Mouse (Mus musculus): ENCODE measurements around the gene Tmem254c. TPM values are rescaled to one million over a fixed set of nuclear protein-coding genes. Genes with fewer than 3 reads are reported as not detected.
A peak's percentile ranks its signal among the peaks of the same experiment; 100 is the strongest.
"Not testable (repeated sequence)": the region's sequence is repeated elsewhere in the genome, so short reads cannot be mapped to it uniquely, and the experiment has no call there.

The Tmem254c gene
- 17.8 and 29.5 TPM in 2 replicates for polyA plus RNA-seq (2015; fragmentation: Nextera tagmentation; extraction: Ambion mirVana)

DNA sequence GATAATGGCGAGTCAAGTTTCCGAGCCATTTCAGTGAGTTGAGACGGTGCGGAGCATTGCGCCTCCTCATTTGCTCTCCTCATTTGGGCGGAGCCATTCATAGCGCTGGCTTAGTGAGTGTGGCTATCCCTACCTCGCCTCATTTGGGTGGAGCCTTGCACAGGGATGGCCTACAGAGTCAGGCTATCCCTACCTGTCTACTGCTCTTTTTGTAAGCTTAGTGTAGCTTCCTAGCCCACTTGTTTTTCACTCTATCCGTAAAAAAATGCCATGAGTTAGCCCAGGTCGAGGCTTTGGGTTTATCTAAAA, at the start of gene Tmem254c:
Tmem254c (minus strand) TSS at position 31 of the 309 bp plus-strand sequence.
- WGBS, result no CpG with 5 or more reads among the region's 10 CpGs
- not testable (repeated sequence) for H3K4me3 ChIP-seq; H3K4me2 ChIP-seq; H3K27me3 ChIP-seq; H3K9ac ChIP-seq; H3K9me3 ChIP-seq; H3K36me3 ChIP-seq; H3K27ac ChIP-seq; H3K4me1 ChIP-seq (replicated peaks)
- ATAC-seq (ENCODE audit: low FRiP score), result peak; percentile 71; the same call in 1 of the 2 replicates

DNA sequence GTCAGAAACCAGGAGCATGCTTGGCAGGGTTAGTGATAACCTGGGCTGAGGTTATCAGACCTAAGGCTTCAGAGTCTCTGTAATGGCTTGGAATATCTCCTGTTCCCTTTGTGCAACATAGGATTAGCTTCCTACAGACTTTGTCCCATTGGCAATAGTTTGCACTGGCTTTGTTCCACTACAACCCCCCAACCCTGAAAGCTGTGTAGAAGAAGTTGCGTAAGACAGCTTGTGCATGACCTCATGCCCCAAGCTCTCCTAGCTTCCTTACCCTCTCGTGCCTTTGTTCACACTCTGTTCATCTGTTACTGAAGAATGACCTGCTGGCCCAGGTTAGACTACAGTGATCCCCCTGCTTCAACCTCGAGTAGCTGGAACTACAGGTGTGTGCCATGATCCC, 30.5 kb upstream of the Tmem254c start:
- H3K4me3 ChIP-seq; H3K4me1 ChIP-seq (replicated peaks); H3K9me3 ChIP-seq; H3K4me2 ChIP-seq; H3K36me3 ChIP-seq; ATAC-seq (ENCODE audit: low FRiP score); H3K27ac ChIP-seq; H3K27me3 ChIP-seq; H3K9ac ChIP-seq: not testable (repeated sequence)
- WGBS, result no CpG with 5 or more reads among the region's 3 CpGs

DNA sequence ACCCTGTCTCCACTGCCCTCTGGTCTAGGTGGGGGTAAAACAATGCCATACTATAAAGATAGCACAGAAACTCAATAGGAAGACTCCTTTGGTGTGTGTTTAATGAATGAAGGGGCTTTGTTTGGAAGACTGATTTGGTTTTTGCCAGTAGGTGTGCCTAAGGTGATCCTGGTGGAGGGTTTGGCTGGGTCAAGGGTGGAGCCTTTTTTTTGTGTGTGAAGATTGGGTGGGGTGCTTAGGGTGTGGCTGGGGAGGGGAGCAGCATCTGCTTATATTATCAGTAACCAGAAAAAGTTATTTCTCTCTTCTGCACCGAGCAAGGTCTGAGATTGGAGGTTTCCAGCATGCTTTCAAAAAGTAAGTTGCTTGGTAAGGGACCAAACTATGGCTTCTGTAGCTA, 14.8 kb upstream of the Tmem254c start, which contains the start of gene Cphx3:
Cphx3 (plus strand) TSS at position 301 of the 400 bp plus-strand sequence.
- H3K9me3 ChIP-seq; H3K27me3 ChIP-seq; H3K9ac ChIP-seq; ATAC-seq (ENCODE audit: low FRiP score); H3K4me1 ChIP-seq (replicated peaks); H3K4me3 ChIP-seq; H3K27ac ChIP-seq; H3K36me3 ChIP-seq; H3K4me2 ChIP-seq: not testable (repeated sequence)
- WGBS, result no CpG with 5 or more reads among the region's 1 CpGs

DNA sequence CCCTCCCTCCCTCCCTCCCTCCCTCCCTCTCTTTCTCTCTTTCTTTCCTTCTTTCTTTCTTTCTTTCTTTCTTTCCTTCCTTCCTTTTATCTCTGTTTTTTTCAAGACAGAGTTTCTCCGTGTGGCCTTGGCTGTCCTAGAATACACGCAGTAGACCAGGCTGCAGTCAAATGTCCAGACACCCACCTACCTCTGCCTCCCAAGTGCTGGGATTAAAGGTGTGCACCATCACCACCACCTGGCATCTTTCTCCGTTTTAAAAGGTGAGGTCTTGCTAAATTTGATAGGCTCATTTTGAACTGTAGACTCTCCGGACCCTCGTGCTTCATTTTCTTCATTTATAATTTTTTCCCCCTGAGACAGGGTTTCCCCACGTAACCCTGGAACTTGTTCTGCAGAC, 14.1 kb upstream of the Tmem254c start, which contains the start of gene Cphx2:
Cphx2 (plus strand) TSS at position 301 of the 400 bp plus-strand sequence.
- not testable (repeated sequence) for H3K9me3 ChIP-seq; H3K4me1 ChIP-seq (replicated peaks); ATAC-seq (ENCODE audit: low FRiP score); H3K9ac ChIP-seq; H3K27me3 ChIP-seq; H3K36me3 ChIP-seq; H3K4me3 ChIP-seq; H3K4me2 ChIP-seq; H3K27ac ChIP-seq
- no CpG with 5 or more reads among the region's 6 CpGs for WGBS

DNA sequence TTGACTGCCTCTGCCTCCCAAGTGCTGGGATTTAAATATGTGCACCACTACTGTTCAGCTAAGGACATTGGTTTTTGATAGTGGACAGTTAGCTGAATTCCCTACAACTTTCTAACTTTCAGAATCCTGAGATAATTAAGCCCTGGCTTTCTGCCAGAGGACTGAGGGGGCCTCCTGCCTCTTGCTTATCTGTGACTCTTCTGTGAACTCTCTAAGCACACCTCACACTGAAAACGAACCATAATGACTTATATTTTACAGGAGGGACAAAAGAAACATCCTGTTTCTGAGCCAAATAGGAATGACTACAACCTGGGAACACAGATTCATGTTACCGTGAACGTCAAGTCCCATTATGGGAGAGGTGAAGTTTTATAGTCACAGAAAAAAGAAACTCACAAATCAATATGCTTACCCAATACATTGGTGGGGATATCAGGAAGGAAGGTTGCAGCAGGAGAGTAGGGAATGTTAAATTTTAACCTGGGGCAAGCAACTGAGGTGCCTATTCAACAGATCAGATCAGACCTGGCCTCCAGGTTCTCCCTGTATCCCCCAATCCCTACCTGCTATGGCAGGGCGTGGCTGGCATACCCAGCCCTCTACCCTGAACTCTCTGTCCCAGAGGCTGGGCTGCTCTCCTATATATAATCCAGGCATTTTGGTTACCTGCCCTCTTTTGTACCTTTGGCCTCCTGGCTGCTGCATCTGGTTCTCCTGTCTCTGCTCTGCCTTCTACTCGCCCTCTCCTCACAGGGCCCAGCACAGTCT, 9.7 kb upstream of the Tmem254c start:
- not testable (repeated sequence) for H3K4me3 ChIP-seq; H3K4me1 ChIP-seq (replicated peaks); H3K27me3 ChIP-seq; ATAC-seq (ENCODE audit: low FRiP score); H3K9me3 ChIP-seq; H3K4me2 ChIP-seq; H3K36me3 ChIP-seq; H3K27ac ChIP-seq; H3K9ac ChIP-seq
- WGBS, result no CpG with 5 or more reads among the region's 5 CpGs

DNA sequence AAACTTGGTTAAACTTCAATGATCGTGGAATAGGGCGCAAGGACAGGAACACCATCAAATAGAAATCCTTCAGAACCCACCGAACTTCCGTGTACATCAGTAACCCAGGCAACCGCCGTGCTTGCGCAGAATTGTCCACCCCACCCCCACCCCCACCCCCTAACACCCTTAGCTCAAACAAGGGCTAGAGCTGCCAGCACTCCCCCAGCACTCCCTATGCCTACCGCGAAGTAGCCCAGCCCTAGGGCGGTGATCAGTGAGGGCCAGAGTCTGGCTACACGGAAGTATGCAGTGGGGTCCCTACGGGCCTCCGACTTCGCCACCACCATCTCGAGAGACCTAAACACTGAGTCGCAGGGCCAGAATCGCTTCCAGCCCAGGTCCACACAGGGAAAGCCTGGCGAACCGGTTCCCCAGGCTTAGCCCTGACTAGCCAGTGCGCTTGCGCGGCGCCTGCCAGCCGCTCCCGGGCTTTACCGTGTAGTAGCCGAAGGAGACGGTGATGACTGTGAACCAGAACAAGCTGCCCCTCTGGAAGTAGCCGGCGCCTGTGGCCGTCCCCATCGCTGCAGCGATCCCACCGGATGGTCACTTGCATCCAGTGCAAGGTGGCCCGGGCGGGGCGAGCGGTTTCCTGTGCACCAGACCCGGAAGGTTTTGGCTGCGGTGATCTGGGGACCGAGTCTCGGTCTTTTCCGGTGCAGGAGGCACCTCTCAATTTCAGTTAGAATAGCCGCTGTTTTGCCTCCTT, 406 bp downstream of the Tmem254c start:
- H3K9me3 ChIP-seq; H3K4me3 ChIP-seq; H3K4me2 ChIP-seq; H3K4me1 ChIP-seq (replicated peaks); H3K27ac ChIP-seq; H3K36me3 ChIP-seq; H3K9ac ChIP-seq; H3K27me3 ChIP-seq: not testable (repeated sequence)
- ATAC-seq (ENCODE audit: low FRiP score), result peak; percentile 88
- WGBS, result no CpG with 5 or more reads among the region's 44 CpGs

DNA sequence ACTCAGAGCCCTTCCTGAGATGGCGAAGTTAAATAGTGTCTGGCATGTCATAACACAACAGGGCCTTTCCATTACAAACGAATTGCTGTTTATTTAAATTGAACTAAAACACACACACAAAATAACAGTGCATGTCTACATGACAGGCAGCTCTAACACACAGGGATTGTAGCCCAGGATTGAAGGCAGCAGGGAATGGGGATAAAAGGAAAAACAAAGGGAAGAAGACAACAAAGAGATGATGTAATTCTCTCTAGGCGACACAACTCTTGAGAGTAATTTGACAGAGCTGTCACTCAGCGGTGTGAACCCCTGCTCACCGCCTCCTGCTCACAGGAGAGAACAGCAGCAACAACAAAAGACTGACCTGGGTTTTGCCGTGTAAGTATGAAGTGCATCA, 7.8 kb downstream of the Tmem254c start:
- not testable (repeated sequence) for H3K4me3 ChIP-seq; ATAC-seq (ENCODE audit: low FRiP score)
- WGBS, result no CpG with 5 or more reads among the region's 6 CpGs

DNA sequence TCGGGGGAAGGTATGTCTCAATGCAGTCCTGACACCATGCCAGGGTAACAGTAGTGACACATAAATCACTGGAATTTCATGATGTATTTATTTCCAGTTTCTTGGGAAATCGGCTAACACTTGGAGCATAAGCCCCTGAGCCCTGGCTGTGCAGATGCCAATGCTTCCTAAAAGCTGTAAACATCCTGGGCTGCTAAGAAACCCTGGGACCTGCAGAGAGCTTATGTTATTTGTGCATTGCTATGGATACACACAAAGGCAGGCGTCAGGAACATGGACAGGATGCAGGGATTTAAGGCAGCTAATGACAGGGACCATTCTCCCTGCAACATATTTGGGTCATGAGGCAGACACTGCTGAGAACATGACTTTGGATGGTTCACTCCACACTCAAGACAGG, 9.0 kb downstream of the Tmem254c start:
- WGBS, result no CpG with 5 or more reads among the region's 3 CpGs

More for the DNA sequence above, 7.8 kb downstream of the Tmem254c start:
- not testable (repeated sequence) for H3K9me3 ChIP-seq; H3K27me3 ChIP-seq; H3K9ac ChIP-seq; H3K27ac ChIP-seq; H3K4me2 ChIP-seq; H3K36me3 ChIP-seq; H3K4me1 ChIP-seq (replicated peaks)

DNA sequence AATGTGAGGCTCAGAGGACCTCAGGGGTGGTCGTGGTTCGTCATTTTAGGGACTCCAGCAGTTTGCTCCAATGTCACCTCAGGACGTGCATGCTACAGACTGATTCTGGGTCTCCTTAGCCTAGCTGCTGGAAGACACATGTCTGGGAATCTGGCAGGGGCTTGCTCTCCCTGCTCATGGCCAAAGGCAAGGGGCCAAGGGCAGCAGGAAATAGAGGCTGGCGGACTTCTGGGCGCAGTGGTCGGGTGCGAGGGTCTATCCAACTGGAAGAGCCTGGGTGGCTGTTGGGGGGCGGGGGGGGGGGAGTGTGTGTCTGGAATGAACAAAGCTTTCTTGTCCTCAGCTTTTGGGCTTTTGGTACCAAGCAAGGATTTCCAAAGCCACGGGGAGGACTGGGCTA, 18.4 kb downstream of the Tmem254c start:
- not testable (repeated sequence) for H3K9ac ChIP-seq; H3K27me3 ChIP-seq; ATAC-seq (ENCODE audit: low FRiP score); H3K4me1 ChIP-seq (replicated peaks); H3K4me3 ChIP-seq; H3K36me3 ChIP-seq; H3K4me2 ChIP-seq; H3K27ac ChIP-seq; H3K9me3 ChIP-seq
- no CpG with 5 or more reads among the region's 9 CpGs for WGBS

More for the DNA sequence above, 9.0 kb downstream of the Tmem254c start:
- ATAC-seq (ENCODE audit: low FRiP score); H3K4me3 ChIP-seq; H3K4me2 ChIP-seq; H3K27ac ChIP-seq; H3K36me3 ChIP-seq; H3K9me3 ChIP-seq; H3K9ac ChIP-seq; H3K27me3 ChIP-seq; H3K4me1 ChIP-seq (replicated peaks): not testable (repeated sequence)

DNA sequence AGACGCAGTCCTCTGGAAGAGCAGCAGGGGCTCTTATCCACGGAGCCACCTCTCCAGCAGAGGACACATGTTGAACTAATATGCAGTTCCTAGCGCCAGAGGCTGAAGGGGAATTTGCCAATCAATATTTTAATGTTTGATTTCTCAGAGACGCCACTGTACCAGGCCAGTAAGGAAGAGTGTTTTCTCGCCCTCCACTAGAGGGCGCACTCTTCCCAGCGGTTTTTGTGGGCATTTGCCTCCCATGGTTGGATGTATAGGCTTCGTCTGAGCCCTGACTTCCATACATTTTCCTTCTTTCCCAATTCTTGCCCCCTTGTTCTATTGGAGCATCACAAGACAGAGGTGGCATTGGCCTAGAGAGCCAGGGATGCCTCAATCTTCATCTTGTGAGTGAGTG, 20.1 kb downstream of the Tmem254c start:
- not testable (repeated sequence) for H3K27me3 ChIP-seq; H3K9me3 ChIP-seq; ATAC-seq (ENCODE audit: low FRiP score); H3K4me3 ChIP-seq; H3K4me1 ChIP-seq (replicated peaks); H3K9ac ChIP-seq; H3K4me2 ChIP-seq; H3K27ac ChIP-seq; H3K36me3 ChIP-seq
- WGBS, result no CpG with 5 or more reads among the region's 8 CpGs

DNA sequence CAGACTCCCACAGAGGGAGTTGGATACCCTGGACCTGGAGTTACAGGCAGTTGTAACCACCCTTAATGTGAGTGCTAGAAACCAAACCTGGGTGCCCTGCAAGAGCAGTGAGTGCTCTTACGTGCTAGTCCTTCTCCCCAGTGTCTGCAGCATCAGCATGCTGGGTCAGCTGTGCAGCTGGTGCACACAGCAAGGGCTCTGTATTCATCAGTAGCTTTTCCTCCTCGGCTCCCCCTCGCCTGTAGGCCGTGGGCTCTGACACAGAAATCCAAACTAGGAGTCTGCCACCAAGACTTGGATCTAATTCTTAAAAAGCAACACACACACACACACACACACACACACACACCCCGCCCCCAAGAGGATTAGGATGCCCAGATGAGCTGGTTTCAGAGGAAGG, 22.1 kb downstream of the Tmem254c start:
- H3K9ac ChIP-seq; H3K4me2 ChIP-seq; H3K4me3 ChIP-seq; H3K36me3 ChIP-seq; H3K27ac ChIP-seq; H3K27me3 ChIP-seq; H3K4me1 ChIP-seq (replicated peaks); H3K9me3 ChIP-seq; ATAC-seq (ENCODE audit: low FRiP score): not testable (repeated sequence)
- WGBS, result no CpG with 5 or more reads among the region's 5 CpGs

DNA sequence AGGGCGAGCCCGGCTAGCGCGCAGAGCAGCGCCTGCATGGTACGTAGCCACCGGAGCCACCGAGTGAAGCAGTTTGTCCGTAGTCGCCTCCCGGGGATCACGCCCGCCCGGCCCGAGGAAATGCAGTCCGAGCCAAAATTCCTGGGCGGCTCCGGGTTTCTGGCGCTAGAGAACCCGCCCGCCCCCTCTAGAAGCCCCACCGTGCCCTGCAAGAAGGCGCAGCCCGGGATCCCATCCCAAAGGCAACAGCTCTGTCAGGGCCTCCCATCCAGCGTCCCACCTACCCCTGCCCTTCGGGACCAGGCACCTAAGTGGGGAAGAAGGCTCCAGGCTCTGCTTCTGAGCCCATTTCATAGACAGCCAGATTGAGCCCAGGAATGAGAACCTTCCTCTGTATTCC, 24.5 kb downstream of the Tmem254c start, which contains the start of gene Gm9780:
Gm9780 (minus strand) TSS at position 101 of the 400 bp plus-strand sequence.
- not testable (repeated sequence) for ATAC-seq (ENCODE audit: low FRiP score); H3K4me2 ChIP-seq; H3K9ac ChIP-seq; H3K4me3 ChIP-seq; H3K4me1 ChIP-seq (replicated peaks); H3K9me3 ChIP-seq; H3K27ac ChIP-seq; H3K36me3 ChIP-seq; H3K27me3 ChIP-seq
- no CpG with 5 or more reads among the region's 26 CpGs for WGBS

DNA sequence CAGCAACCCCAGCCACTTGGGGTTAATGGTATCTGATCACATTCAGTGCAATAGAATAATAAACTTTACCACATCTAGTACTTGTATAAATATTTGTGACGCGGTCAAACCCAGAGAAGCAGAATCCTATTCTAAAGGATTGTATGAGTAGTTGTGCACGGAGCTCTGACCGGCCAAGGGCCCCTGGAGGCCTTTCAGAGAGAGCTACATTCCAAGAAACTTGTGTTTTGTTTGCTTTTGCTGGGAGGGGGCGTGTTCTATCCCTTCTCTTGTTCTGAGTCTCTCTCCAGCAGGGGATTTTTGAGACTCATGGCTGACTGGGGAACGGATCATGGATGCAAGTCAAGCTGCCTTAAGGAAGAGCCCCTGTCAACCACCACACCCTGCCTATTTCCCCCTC, 31.7 kb downstream of the Tmem254c start:
- not testable (repeated sequence) for H3K9me3 ChIP-seq; H3K27ac ChIP-seq; H3K4me1 ChIP-seq (replicated peaks); H3K4me3 ChIP-seq; H3K27me3 ChIP-seq; H3K9ac ChIP-seq; H3K4me2 ChIP-seq; ATAC-seq (ENCODE audit: low FRiP score); H3K36me3 ChIP-seq
- no CpG with 5 or more reads among the region's 6 CpGs for WGBS
